ENCODE assay signal across 11 mouse cellular contexts in the genomic region with DNA sequence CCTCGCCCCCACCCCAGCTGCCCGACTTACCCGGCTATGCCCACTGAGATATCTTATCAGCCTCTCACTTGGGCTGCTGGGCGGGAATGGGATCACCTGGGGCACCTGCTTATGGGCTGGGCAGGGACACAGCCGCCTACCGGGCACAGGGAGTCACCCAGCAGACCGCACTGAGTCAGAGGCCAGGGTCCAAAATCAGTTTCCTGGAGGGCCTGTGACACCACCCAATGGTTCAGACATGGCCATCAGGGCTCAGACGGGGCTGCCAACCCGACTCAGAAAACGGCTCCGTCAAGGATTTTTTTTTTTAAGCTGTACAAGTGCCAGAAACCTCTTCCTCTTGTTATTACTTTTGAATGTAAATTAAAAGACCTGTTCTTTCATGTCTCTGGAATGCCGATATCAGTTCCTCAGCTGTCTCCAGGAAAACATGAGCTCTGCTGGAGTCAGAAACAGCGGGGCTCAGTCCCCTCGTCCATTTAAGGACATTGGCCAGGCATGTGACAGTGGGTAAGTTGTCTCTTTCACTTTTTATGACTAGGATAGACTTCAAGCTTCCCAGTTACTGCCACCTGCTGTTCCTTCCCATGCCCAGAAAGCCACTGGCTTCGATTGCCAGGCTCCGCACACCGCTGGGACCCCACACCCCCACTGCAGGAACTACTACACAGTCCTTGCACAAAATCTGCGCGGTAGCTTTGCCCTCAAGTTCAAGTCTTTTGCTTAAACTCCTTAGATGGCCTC. TPM values are rescaled to one million over a fixed set of nuclear protein-coding genes. Genes with fewer than 3 reads are reported as not detected.
DNase-seq lines count a peak whose midpoint lies in the region; ATAC-seq and TF ChIP-seq lines count a peak whose summit lies in the region.
"Had no signal": no experiment of that assay in that cellular context is flagged by ENCODE, and none has a peak within 500 bp of the region (broad histone marks: within the 10 kb centered on the region; RNA-seq: fewer than 3 reads in every experiment).

No protein-coding gene starts in this region.

- no peak overlapping the region for H3K4me3 ChIP-seq in intestine, embryonic 15.5 days (replicated peaks)
- H3K4me3 ChIP-seq in myocyte: no peak overlapping the region
- H3K4me3 ChIP-seq: forebrain, embryonic 13.5 days; hindbrain, embryonic 10.5 days had no signal

- H3K36me3 ChIP-seq in intestine, embryonic 15.5 days: no peaks in the 10 kb centered on the region
- no peaks in the 10 kb centered on the region for H3K36me3 ChIP-seq in myocyte (ENCODE audit: control insufficient read depth, insufficient read depth)
- H3K36me3 ChIP-seq: hindbrain, embryonic 10.5 days had no signal

- TF ChIP-seq POLR2A in myocyte (IDR thresholded peaks at IDR 0.05; ENCODE audit: insufficient read length, low read depth): no peak

- peak overlapping the region; percentile 78 for H3K27ac ChIP-seq in intestine, embryonic 15.5 days
- H3K27ac ChIP-seq: forebrain, embryonic 13.5 days; hindbrain, embryonic 10.5 days had no signal

- WGBS in intestine, embryonic 15.5 days: 51% methylated on average over 19 of the region's 19 CpGs

- no peak overlapping the region for H3ac ChIP-seq in myocyte (ENCODE audit: control insufficient read depth, insufficient read length)

- peak; percentile 51 for DNase-seq in gastrocnemius, adult 18-20 months (ENCODE audit: low spot score)
- no peak for DNase-seq in gastrocnemius, postnatal 4 days (ENCODE audit: low spot score in 2 of 2)
- peak; percentile 21 for DNase-seq in left cerebral cortex, postnatal 4 days
- DNase-seq in left cerebral cortex, adult 11 months (ENCODE audit: low spot score): no peak
- no peak for DNase-seq in urinary bladder, postnatal 25 days (ENCODE audit: low spot score)
- DNase-seq in cerebellum, adult 18-20 months: no peak

- ATAC-seq in intestine, embryonic 15.5 days: peak; percentile 96
- ATAC-seq: forebrain, embryonic 13.5 days; Patski had no signal

- H3K9me3 ChIP-seq in intestine, embryonic 15.5 days: no peaks in the 10 kb centered on the region
- H3K9me3 ChIP-seq: forebrain, embryonic 13.5 days; hindbrain, embryonic 10.5 days had no signal

- H3K4me1 ChIP-seq in intestine, embryonic 15.5 days (replicated peaks): peaks cover 29% of the 10 kb centered on the region

- H3K27me3 ChIP-seq in intestine, embryonic 15.5 days (replicated peaks): no peaks in the 10 kb centered on the region
- H3K27me3 ChIP-seq in myocyte (ENCODE audit: control insufficient read depth, insufficient read depth, insufficient read length): no peaks in the 10 kb centered on the region
- H3K27me3 ChIP-seq: forebrain, embryonic 13.5 days; Patski had no signal

- H3K9ac ChIP-seq in intestine, embryonic 15.5 days: no peak overlapping the region
- H3K9ac ChIP-seq: forebrain, embryonic 13.5 days had no signal

- peak overlapping the region; percentile 42 for H3K4me2 ChIP-seq in intestine, embryonic 15.5 days (replicated peaks)
- H3K4me2 ChIP-seq in myocyte (ENCODE audit: low read depth): peak overlapping the region; percentile 3
- H3K4me2 ChIP-seq: forebrain, embryonic 13.5 days had no signal

- no peaks in the 10 kb centered on the region for H3K79me2 ChIP-seq in myocyte (ENCODE audit: control insufficient read depth, insufficient read depth)

- intact Hi-C loops in left cerebral cortex, postnatal 4 days (cut with DNase I): no loop called here

TF ChIP-seq in myocyte, 11 proteins besides CTCF, POLR2A, EP300 and RAD21:
- no peak for TF ChIP-seq POLR2AphosphoS2 (IDR thresholded peaks at IDR 0.05; ENCODE audit: insufficient read length, low read depth)
- no peak for TF ChIP-seq CEBPB (IDR thresholded peaks at IDR 0.05; ENCODE audit: insufficient read depth, poor library complexity, severe bottlenecking)
- peak; percentile 75 for TF ChIP-seq SRF (IDR thresholded peaks at IDR 0.05; ENCODE audit: control insufficient read depth, insufficient read length, low read depth)
- peak in 1 of 3 experiments; percentile 31 for TF ChIP-seq MYOG (IDR thresholded peaks at IDR 0.05; ENCODE audit: control insufficient read depth in 1 of 3, insufficient read depth in 1 of 3, insufficient read length in 2 of 3, low read depth in 2 of 3)
- TF ChIP-seq E2F4 (IDR thresholded peaks at IDR 0.05; ENCODE audit: insufficient read depth): no peak
- TF ChIP-seq MYOD1 (IDR thresholded peaks at IDR 0.05; ENCODE audit: control insufficient read depth in 1 of 3, insufficient read length in 2 of 3, low read depth in 2 of 3): peak in 1 of 3 experiments; percentile 25

RNA-seq across cellular contexts. Expression of a gene that starts 33.5 kb away (rescaled TPM):
- 100 to 1,000 TPM; 103 to 116 TPM for total RNA-seq in gastrocnemius, adult 18-20 months (2021)
- 100 to 1,000 TPM; 120 to 144 TPM for total RNA-seq in gastrocnemius, postnatal 4 days (2021)
- total RNA-seq in left cerebral cortex, postnatal 4 days (2021): 10 to 100 TPM; 49.9 to 50.6 TPM
- 3.5 and 4.4 TPM in 2 replicates for polyA plus RNA-seq in intestine, embryonic 15.5 days (2015; fragmentation: Nextera tagmentation; extraction: Ambion mirVana)
- 20.6 TPM for polyA plus RNA-seq in myocyte (2012; fragmentation: generic; extraction: Trizol)

Comparison
In these comparisons a context has a peak if more than half of its experiments do, and no peak if none do; other contexts are left out.
1. DNase-seq: peak in gastrocnemius, adult 18-20 months (single experiment) and left cerebral cortex, postnatal 4 days (single experiment); none in gastrocnemius, postnatal 4 days (0 of 2), left cerebral cortex, adult 11 months (single experiment), urinary bladder, postnatal 25 days (single experiment) and cerebellum, adult 18-20 months (0 of 2).